Mouse (Mus musculus) urinary bladder, postnatal 25 days (tissue): ENCODE results near the gene Rsc1a1.

Experiments used
- DNase-seq: peaks from one replicate; pipeline ENCODE4 v3.0.0; 2022; ENCODE audit warnings: low spot score

The Rsc1a1 gene

GRCm38 (mm10) chr4:141694719-141695118 is 9.3 kb upstream of the Rsc1a1 start:
- DNase-seq, result no peak

- DNase-seq, result no peak
Observed at GRCm38 (mm10) chr4:141688505-141688904, 3.1 kb upstream of the Rsc1a1 start.

GRCm38 (mm10) chr4:141686525-141686924 is 1.1 kb upstream of the Rsc1a1 start:
- DNase-seq, result no peak

GRCm38 (mm10) chr4:141686093-141686492 is 694 bp upstream of the Rsc1a1 start:
- no peak for DNase-seq

GRCm38 (mm10) chr4:141682706-141683230 is 2.6 kb downstream of the Rsc1a1 start:
- DNase-seq, result no peak

- DNase-seq, result peak; percentile 22
Observed at GRCm38 (mm10) chr4:141681767-141682166, 3.6 kb downstream of the Rsc1a1 start.

- DNase-seq, result no peak
Observed at GRCm38 (mm10) chr4:141680892-141681291, 4.5 kb downstream of the Rsc1a1 start.

GRCm38 (mm10) chr4:141679016-141679415 is 6.4 kb downstream of the Rsc1a1 start:
- no peak for DNase-seq

GRCm38 (mm10) chr4:141676462-141676979 is 8.9 kb downstream of the Rsc1a1 start:
- DNase-seq, result no peak

GRCm38 (mm10) chr4:141672325-141672724 is 13.1 kb downstream of the Rsc1a1 start:
- DNase-seq, result no peak

GRCm38 (mm10) chr4:141671389-141671788 is 14.0 kb downstream of the Rsc1a1 start:
- DNase-seq, result no peak

GRCm38 (mm10) chr4:141669898-141670712 is 15.3 kb downstream of the Rsc1a1 start:
- no peak for DNase-seq

- no peak for DNase-seq
Observed at GRCm38 (mm10) chr4:141664799-141665198, 20.6 kb downstream of the Rsc1a1 start, which contains the start of gene Plekhm2. Gene Plekhm2 (minus strand): TSS chr4:141664899.

GRCm38 (mm10) chr4:141664011-141664745 is 21.2 kb downstream of the Rsc1a1 start:
- DNase-seq, result peak; percentile 73

- peak; percentile 38 for DNase-seq
Observed at GRCm38 (mm10) chr4:141663122-141663931, 22.1 kb downstream of the Rsc1a1 start.

GRCm38 (mm10) chr4:141660884-141661283 is 24.5 kb downstream of the Rsc1a1 start:
- no peak for DNase-seq

GRCm38 (mm10) chr4:141659739-141660138 is 25.7 kb downstream of the Rsc1a1 start:
- no peak for DNase-seq

- no peak for DNase-seq
Observed at GRCm38 (mm10) chr4:141658846-141659484, 26.4 kb downstream of the Rsc1a1 start.

GRCm38 (mm10) chr4:141656932-141657331 is 28.5 kb downstream of the Rsc1a1 start:
- no peak for DNase-seq

GRCm38 (mm10) chr4:141655908-141656608 is 29.3 kb downstream of the Rsc1a1 start:
- no peak for DNase-seq

GRCm38 (mm10) chr4:141654509-141654908 is 30.9 kb downstream of the Rsc1a1 start:
- no peak for DNase-seq
